Mouse (Mus musculus) embryonic facial prominence, embryonic 11.5 days (tissue): ENCODE measurements at regions not wholly inside any gene's neighbourhood (a gene's known extent, or its start where the extent isn't known, plus 50 kb on each side); places are given as distances from the start of the nearest gene placed in this dataset.

Experiments
- ATAC-seq: fragments of 200-750 bp; cut with Nextera tagmentation; replicated peaks from 2 replicates; pipeline ENCODE4 v1.8.0; 2017; ENCODE audit warnings: low read depth; ENCODE audit not compliant: insufficient number of reproducible peaks, low FRiP score, low TSS enrichment
- DNase-seq: peaks from one replicate; pipeline ENCODE4 v3.0.0-alpha.2; 2015; ENCODE audit warnings: low spot score
- H3K27ac ChIP-seq: fragments of 300-500 bp; sonication (generic); replicated peaks from 2 replicates; pipeline ENCODE4 v1.5.1; 2014; ENCODE audit warnings: mild to moderate bottlenecking, low read depth, low read length, control low read depth
- H3K27me3 ChIP-seq: fragments of 300-500 bp; sonication (generic); 2 replicates; pipeline ENCODE4 v1.6.1; 2014; ENCODE audit warnings: mild to moderate bottlenecking, low read length, moderate library complexity, mixed read lengths; ENCODE audit not compliant: control insufficient read depth, insufficient read depth
- H3K36me3 ChIP-seq: fragments of 300-500 bp; sonication (generic); replicated peaks from 2 replicates; pipeline ENCODE4 v1.6.1; 2014; ENCODE audit warnings: low read depth, mild to moderate bottlenecking, low read length, moderate library complexity, mixed read lengths; ENCODE audit not compliant: control insufficient read depth, insufficient read depth
- H3K4me1 ChIP-seq: fragments of 300-500 bp; sonication (generic); 2 replicates; pipeline ENCODE4 v1.6.1; 2014; ENCODE audit warnings: low read length, mixed read lengths; ENCODE audit not compliant: control insufficient read depth, insufficient read depth
- H3K4me2 ChIP-seq: fragments of 300-500 bp; sonication (generic); 2 replicates; pipeline ENCODE4 v1.6.1; 2014; ENCODE audit warnings: low read depth, mild to moderate bottlenecking, control low read depth, low read length, moderate library complexity
- H3K4me3 ChIP-seq: fragments of 300-500 bp; sonication (generic); 2 replicates; pipeline ENCODE4 v1.5.1; 2014; ENCODE audit warnings: low read depth, low read length, control low read depth
- H3K9ac ChIP-seq: fragments of 300-500 bp; sonication (generic); replicated peaks from 2 replicates; pipeline ENCODE4 v1.6.1; 2014; ENCODE audit warnings: mild to moderate bottlenecking, control low read depth, low read length
- H3K9me3 ChIP-seq: fragments of 300-500 bp; sonication (generic); replicated peaks from 2 replicates; pipeline ENCODE4 v1.6.1; 2016; ENCODE audit warnings: mild to moderate bottlenecking, low read length, inconsistent platforms, mixed read lengths; ENCODE audit not compliant: control insufficient read depth
- WGBS: fragments of 180-500 bp; shearing (Covaris S2); extraction: QIAGEN DNeasy Blood & Tissue Kit; methylation state at CpG from one replicate; pipeline ENCODE4 v1.1.7; 2014; 5-methylcytosine and 5-hydroxymethylcytosine counted together

DNA sequence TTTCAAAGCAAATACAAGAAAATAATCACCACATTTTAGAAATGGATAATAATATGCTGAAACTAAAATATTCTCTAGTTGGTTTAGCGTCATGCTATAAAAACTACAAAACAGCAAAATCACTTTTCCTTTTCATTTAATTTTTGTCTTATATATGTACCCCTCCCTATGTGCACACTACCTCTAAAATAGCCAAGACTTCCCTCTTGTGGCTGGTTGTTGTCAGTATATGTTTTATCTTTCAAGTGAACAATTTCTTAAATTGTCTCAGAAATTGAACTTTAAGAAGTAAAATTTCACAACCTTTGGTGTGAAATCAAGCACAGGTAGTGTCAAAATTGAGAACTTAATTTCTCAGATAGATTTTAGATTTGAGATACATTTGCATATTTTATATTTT lies 1243.1 kb downstream of the Diaph3 start:
- 96% methylated on average over 1 of the region's 1 CpGs for WGBS
- Histone ChIP-seq H3K36me3 (no peaks in the 10 kb centered on the region), H3K9ac (no peak overlapping the region), H3K27me3 (no peaks in the 10 kb centered on the region), H3K4me2 (no peak overlapping the region), H3K27ac (no peak overlapping the region), H3K9me3 (no peaks in the 10 kb centered on the region), H3K4me3 (no peak overlapping the region), H3K4me1 (no peaks in the 10 kb centered on the region)
- DNase-seq = peak; percentile 15
- no peak for ATAC-seq

DNA sequence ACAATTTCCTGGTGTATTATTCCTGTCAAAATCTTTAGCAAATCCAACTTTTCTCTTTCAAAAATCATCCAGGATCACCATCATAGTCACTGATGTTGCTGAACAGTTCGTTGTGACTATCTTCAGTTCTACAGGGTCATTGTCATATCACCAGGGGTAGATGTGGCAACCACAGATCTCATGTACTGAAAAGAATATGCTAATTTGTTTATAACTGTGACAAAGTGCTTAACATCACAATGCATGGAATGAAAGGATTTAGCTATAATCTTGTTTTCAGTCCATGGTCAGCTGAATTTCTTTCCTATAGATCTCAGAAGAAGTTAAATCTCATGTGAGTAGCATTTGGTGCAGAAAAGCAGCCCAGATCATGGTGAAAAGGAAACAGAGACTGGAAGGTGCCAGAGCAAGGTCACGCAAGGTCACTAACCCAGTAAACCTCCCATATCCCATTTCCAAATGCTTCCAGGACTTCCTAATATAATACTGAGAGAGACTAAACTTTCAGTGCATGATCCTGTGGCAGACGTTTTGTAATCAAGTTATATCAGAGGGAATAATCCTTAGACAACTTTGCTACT lies 1279.6 kb downstream of the Diaph3 start:
- Histone ChIP-seq H3K27ac (no peak overlapping the region), H3K9ac (no peak overlapping the region), H3K4me3 (no peak overlapping the region), H3K9me3 (no peaks in the 10 kb centered on the region), H3K4me2 (no peak overlapping the region), H3K36me3 (no peaks in the 10 kb centered on the region), H3K4me1 (no peaks in the 10 kb centered on the region), H3K27me3 (no peaks in the 10 kb centered on the region)
- ATAC-seq (no peak), DNase-seq (peak; percentile 24)
- WGBS = 44% methylated on average over 3 of the region's 3 CpGs

GRCm38 (mm10) chr14:85849490-85849889 lies 1291.5 kb downstream of the Diaph3 start:
- Histone ChIP-seq H3K4me3 (no peak overlapping the region), H3K9me3 (no peaks in the 10 kb centered on the region), H3K27me3 (no peaks in the 10 kb centered on the region), H3K4me2 (no peak overlapping the region), H3K9ac (no peak overlapping the region), H3K4me1 (no peaks in the 10 kb centered on the region), H3K27ac (no peak overlapping the region), H3K36me3 (no peaks in the 10 kb centered on the region)
- DNase-seq = no peak
- whole genome bisulfite sequencing = 95% methylated on average over 1 of the region's 1 CpGs
- ATAC-seq = no peak

- no peak overlapping the region for H3K4me3 ChIP-seq
- H3K9ac ChIP-seq = no peak overlapping the region
- H3K9me3 ChIP-seq = no peaks in the 10 kb centered on the region
- no peaks in the 10 kb centered on the region for H3K36me3 ChIP-seq
- H3K4me2 ChIP-seq = no peak overlapping the region
- ATAC-seq (no peak), DNase-seq (peak; percentile 22)
- 81% methylated on average over 2 of the region's 2 CpGs for WGBS
- no peaks in the 10 kb centered on the region for H3K4me1 ChIP-seq
- H3K27me3 ChIP-seq = no peaks in the 10 kb centered on the region
- no peak overlapping the region for H3K27ac ChIP-seq
Measured at GRCm38 (mm10) chr14:85835494-85835893, 1305.5 kb downstream of the Diaph3 start.

DNA sequence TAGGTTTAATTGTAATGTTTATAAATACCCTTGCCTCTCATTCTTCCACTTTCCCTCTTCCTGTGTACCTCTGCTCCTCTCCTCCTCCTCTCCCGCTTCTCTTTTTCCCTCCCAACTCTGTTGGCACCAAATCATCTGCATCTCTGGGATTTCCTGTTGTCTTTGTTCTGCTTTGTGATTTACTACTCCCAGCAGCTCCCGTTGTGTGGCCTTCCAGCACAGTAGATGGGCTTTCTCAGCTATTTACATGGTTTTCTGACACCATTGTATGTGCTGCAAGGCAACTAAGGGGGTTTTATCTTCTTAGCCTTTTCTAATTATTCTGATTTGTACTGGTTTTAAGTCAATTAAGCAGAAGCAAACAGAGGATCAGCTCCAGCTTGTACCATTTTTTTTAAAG lies 1326.1 kb downstream of the Diaph3 start:
- DNase-seq (no peak), ATAC-seq (no peak)
- Histone ChIP-seq H3K4me1 (no peaks in the 10 kb centered on the region), H3K9ac (no peak overlapping the region), H3K9me3 (no peaks in the 10 kb centered on the region), H3K27me3 (no peaks in the 10 kb centered on the region), H3K4me2 (no peak overlapping the region), H3K4me3 (no peak overlapping the region), H3K27ac (no peak overlapping the region), H3K36me3 (no peaks in the 10 kb centered on the region)
- WGBS = 20% methylated on average over 2 of the region's 2 CpGs

DNA sequence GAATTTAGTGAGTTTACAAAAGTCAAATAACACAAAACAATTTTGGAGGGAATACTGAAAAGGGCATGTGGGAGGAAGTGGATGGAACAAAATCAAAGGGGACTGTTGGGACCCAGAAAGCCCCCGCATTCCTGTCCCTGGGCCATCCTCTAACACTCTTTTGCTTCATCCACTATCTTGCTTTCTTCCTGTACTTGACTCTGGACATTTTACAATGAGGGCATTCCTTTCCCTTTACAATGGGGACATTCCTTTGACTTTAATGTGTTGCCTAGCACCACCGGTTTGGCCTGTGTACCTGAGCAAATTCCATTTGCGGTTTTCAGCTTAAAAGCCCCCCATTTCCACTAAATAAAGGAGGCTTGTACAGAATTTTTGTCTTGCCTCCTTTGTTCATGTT lies 1341.0 kb downstream of the Pcdh17 start:
- WGBS = 77% methylated on average over 3 of the region's 3 CpGs
- no peaks in the 10 kb centered on the region for H3K4me1 ChIP-seq
- no peak overlapping the region for H3K4me2 ChIP-seq
- no peak overlapping the region for H3K4me3 ChIP-seq
- ATAC-seq (no peak), DNase-seq (no peak)
- H3K27ac ChIP-seq = no peak overlapping the region
- H3K27me3 ChIP-seq = no peaks in the 10 kb centered on the region
- H3K36me3 ChIP-seq = no peaks in the 10 kb centered on the region
- H3K9me3 ChIP-seq = no peaks in the 10 kb centered on the region
- H3K9ac ChIP-seq = no peak overlapping the region

DNA sequence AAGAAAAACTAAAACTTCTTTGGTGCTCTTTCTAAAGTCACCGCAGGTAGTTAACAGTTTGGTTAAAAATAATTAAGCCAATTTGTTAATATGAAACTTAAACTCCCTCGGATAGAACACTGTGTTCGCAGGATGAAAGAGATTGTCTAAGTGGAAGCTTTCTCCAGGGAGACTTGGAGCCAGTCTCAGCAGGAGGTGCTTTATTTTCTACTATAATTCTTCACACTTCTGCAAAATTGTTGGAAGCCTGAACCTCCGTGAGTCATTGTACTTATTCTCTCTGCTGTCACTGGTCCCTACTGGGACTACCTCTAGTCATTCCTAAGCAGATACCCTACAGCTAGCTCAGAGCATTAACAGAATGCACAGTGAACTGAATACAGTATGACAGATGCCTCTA lies 1327.3 kb downstream of the Pcdh17 start:
- H3K9me3 ChIP-seq = no peaks in the 10 kb centered on the region
- ATAC-seq = no peak
- H3K27me3 ChIP-seq = no peaks in the 10 kb centered on the region
- H3K27ac ChIP-seq = no peak overlapping the region
- no peak overlapping the region for H3K4me3 ChIP-seq
- no peak overlapping the region for H3K9ac ChIP-seq
- 67% methylated on average over 4 of the region's 4 CpGs for WGBS
- H3K4me2 ChIP-seq = no peak overlapping the region
- DNase-seq = no peak
- no peaks in the 10 kb centered on the region for H3K4me1 ChIP-seq
- H3K36me3 ChIP-seq = no peaks in the 10 kb centered on the region

GRCm38 (mm10) chr14:85768301-85768700 lies 1324.9 kb downstream of the Pcdh17 start:
- no peak for ATAC-seq
- H3K4me1 ChIP-seq = no peaks in the 10 kb centered on the region
- DNase-seq = no peak
- H3K27me3 ChIP-seq = no peaks in the 10 kb centered on the region
- 83% methylated on average over 5 of the region's 5 CpGs for WGBS
- H3K9ac ChIP-seq = no peak overlapping the region
- no peak overlapping the region for H3K27ac ChIP-seq
- H3K9me3 ChIP-seq = no peaks in the 10 kb centered on the region
- H3K4me3 ChIP-seq = no peak overlapping the region
- no peak overlapping the region for H3K4me2 ChIP-seq
- no peaks in the 10 kb centered on the region for H3K36me3 ChIP-seq
